Mouse (Mus musculus) lung, postnatal 0 days (tissue): ENCODE measurements at regions not wholly inside any gene's neighbourhood (a gene's known extent, or its start where the extent isn't known, plus 50 kb on each side); places are given as distances from the start of the nearest gene placed in this dataset.

Source experiments
- CTCF ChIP-seq: IDR thresholded peaks from 2 replicates; pipeline ENCODE4 v1.5.1; 2016; ENCODE audit warnings: antibody characterized with exemption, mild to moderate bottlenecking
- EP300 ChIP-seq: IDR thresholded peaks from 2 replicates; pipeline ENCODE4 v1.6.1; 2016; ENCODE audit warnings: antibody characterized with exemption, mild to moderate bottlenecking, control low read depth

GRCm38 (mm10) chr9:87848882-87849281 is 117.8 kb upstream of the Tbx18 start:
- TF ChIP-seq CTCF (no peak), EP300 (no peak)
